Mouse (Mus musculus): ENCODE data around the gene LTO1. TPM values are rescaled to one million over a fixed set of nuclear protein-coding genes. Genes with fewer than 3 reads are reported as not detected.
"Not testable (repeated sequence)": the region's sequence is repeated elsewhere in the genome, so short reads cannot be mapped to it uniquely, and the experiment has no call there.

LTO1 gene
- 10 to 100 TPM; 25.0 to 28.4 TPM for total RNA-seq (2021)

GRCm38 (mm10) chr7:144914948-144915750 is at the start of gene LTO1:
TSS of gene LTO1 (plus strand) at chr7:144915100.
- intact Hi-C loops (cut with DNase I) = no loop called here
- DNase-seq (ENCODE audit: extremely low spot score in 1 of 2, low spot score in 2 of 2) = peak; percentile 87 to 94

- intact Hi-C loops (cut with DNase I) = no loop called here
These were observed 47.7 kb upstream of the LTO1 start for GRCm38 (mm10) chr7:144867161-144867560.

GRCm38 (mm10) chr7:144867602-144868001 is 47.3 kb upstream of the LTO1 start:
- DNase-seq (ENCODE audit: extremely low spot score in 1 of 2, low spot score in 2 of 2) = no peak

More at GRCm38 (mm10) chr7:144867161-144867560, 47.7 kb upstream of the LTO1 start:
- no peak for DNase-seq (ENCODE audit: extremely low spot score in 1 of 2, low spot score in 2 of 2)

GRCm38 (mm10) chr7:144872420-144872819 is 42.5 kb upstream of the LTO1 start:
- intact Hi-C loops (cut with DNase I) = no loop called here
- DNase-seq (ENCODE audit: extremely low spot score in 1 of 2, low spot score in 2 of 2) = no peak

More at GRCm38 (mm10) chr7:144867602-144868001, 47.3 kb upstream of the LTO1 start:
- intact Hi-C loops (cut with DNase I) = no loop called here

- DNase-seq (ENCODE audit: extremely low spot score in 1 of 2, low spot score in 2 of 2) = no peak
- intact Hi-C loops (cut with DNase I) = no loop called here
These were observed 41.7 kb upstream of the LTO1 start for GRCm38 (mm10) chr7:144873160-144873559.

GRCm38 (mm10) chr7:144874226-144874625 is 40.7 kb upstream of the LTO1 start:
- intact Hi-C loops (cut with DNase I) = no loop called here
- DNase-seq (ENCODE audit: extremely low spot score in 1 of 2, low spot score in 2 of 2) = no peak

- intact Hi-C loops (cut with DNase I) = no loop called here
- no peak for DNase-seq (ENCODE audit: extremely low spot score in 1 of 2, low spot score in 2 of 2)
These were observed 36.5 kb upstream of the LTO1 start for GRCm38 (mm10) chr7:144878401-144878800.

GRCm38 (mm10) chr7:144883106-144883505 is 31.8 kb upstream of the LTO1 start:
- intact Hi-C loops (cut with DNase I) = no loop called here
- DNase-seq (ENCODE audit: extremely low spot score in 1 of 2, low spot score in 2 of 2) = no peak

GRCm38 (mm10) chr7:144887672-144888071 is 27.2 kb upstream of the LTO1 start:
- DNase-seq (ENCODE audit: extremely low spot score in 1 of 2, low spot score in 2 of 2) = no peak
- intact Hi-C loops (cut with DNase I) = no loop called here

- intact Hi-C loops (cut with DNase I) = no loop called here
- no peak for DNase-seq (ENCODE audit: extremely low spot score in 1 of 2, low spot score in 2 of 2)
These were observed 26.2 kb upstream of the LTO1 start for GRCm38 (mm10) chr7:144888564-144889299.

GRCm38 (mm10) chr7:144890661-144891060 is 24.2 kb upstream of the LTO1 start:
- intact Hi-C loops (cut with DNase I) = loop anchor here (5.0 kb wide), 2 partner anchors 48 to 303 kb away; no protein-coding TSS in a partner anchor
- not testable (repeated sequence) for DNase-seq (ENCODE audit: extremely low spot score in 1 of 2, low spot score in 2 of 2)

- intact Hi-C loops (cut with DNase I) = loop anchor here (5.0 kb wide), 2 partner anchors 50 to 305 kb away; no protein-coding TSS in a partner anchor
- DNase-seq (ENCODE audit: extremely low spot score in 1 of 2, low spot score in 2 of 2) = no peak
These were observed 23.0 kb upstream of the LTO1 start for GRCm38 (mm10) chr7:144891863-144892262.

- intact Hi-C loops (cut with DNase I) = loop anchor here (5.0 kb wide), 2 partner anchors 50 to 305 kb away; no protein-coding TSS in a partner anchor
- no peak for DNase-seq (ENCODE audit: extremely low spot score in 1 of 2, low spot score in 2 of 2)
These were observed 22.6 kb upstream of the LTO1 start for GRCm38 (mm10) chr7:144892322-144892721.

- intact Hi-C loops (cut with DNase I) = loop anchor here (1.0 to 5.0 kb wide), 3 partner anchors 52 to 307 kb away; no protein-coding TSS in a partner anchor
- peak in 1 of 2 experiments; percentile 51 for DNase-seq (ENCODE audit: extremely low spot score in 1 of 2, low spot score in 2 of 2)
These were observed 20.7 kb upstream of the LTO1 start for GRCm38 (mm10) chr7:144894191-144894590.

- no peak for DNase-seq (ENCODE audit: extremely low spot score in 1 of 2, low spot score in 2 of 2)
- intact Hi-C loops (cut with DNase I) = loop anchor here (1.0 to 5.0 kb wide), 3 partner anchors 52 to 307 kb away; no protein-coding TSS in a partner anchor
These were observed 20.2 kb upstream of the LTO1 start for GRCm38 (mm10) chr7:144894706-144895105.

GRCm38 (mm10) chr7:144895305-144896111 is 19.4 kb upstream of the LTO1 start:
- intact Hi-C loops (cut with DNase I) = no loop called here
- peak; percentile 48 to 83 for DNase-seq (ENCODE audit: extremely low spot score in 1 of 2, low spot score in 2 of 2)

- DNase-seq (ENCODE audit: extremely low spot score in 1 of 2, low spot score in 2 of 2) = peak in 1 of 2 experiments; percentile 55
- intact Hi-C loops (cut with DNase I) = no loop called here
These were observed 18.3 kb upstream of the LTO1 start, which contains the start of gene Fgf15 for GRCm38 (mm10) chr7:144896294-144897218. TSS of gene Fgf15 (plus strand) at chr7:144896531.

- no peak for DNase-seq (ENCODE audit: extremely low spot score in 1 of 2, low spot score in 2 of 2)
- intact Hi-C loops (cut with DNase I) = no loop called here
These were observed 16.4 kb upstream of the LTO1 start for GRCm38 (mm10) chr7:144898506-144898905.
